9 mouse cellular contexts compared by ENCODE assay signal in the genomic region with DNA sequence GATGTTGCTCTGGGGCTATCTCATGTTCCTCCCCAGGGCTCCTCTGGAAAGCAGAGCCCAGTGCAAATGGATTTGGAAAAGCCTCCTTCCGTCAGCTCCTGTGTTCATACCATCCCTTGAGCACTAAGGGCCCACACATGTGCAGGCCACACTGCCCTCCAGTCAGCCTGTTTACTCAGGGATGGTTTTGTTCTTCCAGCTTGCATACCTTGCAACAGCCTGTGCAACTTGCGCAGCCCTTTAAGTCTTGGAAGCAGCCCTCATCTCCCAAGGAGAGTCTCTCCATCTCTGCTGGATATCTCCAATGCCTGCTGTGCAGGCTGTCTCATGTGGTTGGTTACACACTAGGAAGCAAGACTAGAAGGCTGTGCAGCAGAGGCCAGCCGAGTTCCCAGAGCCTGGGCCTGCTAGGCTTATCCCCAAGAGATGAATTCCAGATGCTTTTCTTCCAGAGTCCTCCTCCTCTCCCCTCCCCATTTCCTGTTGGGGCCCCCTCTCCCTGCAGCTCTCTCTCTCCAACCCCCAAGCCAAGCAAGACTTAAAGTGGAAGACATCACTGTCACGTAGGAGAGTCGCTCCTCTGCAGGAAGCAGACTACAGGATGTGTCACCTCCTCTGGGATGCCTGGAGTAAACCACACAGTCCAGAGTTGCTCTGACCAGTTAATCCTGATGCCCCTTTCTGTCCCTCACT. TPM values are rescaled to one million over a fixed set of nuclear protein-coding genes. Genes with fewer than 3 reads are reported as not detected.
DNase-seq lines count a peak whose midpoint lies in the region; ATAC-seq and TF ChIP-seq lines count a peak whose summit lies in the region.
"Had no signal": no experiment of that assay in that cellular context is flagged by ENCODE, and none has a peak within 500 bp of the region (broad histone marks: within the 10 kb centered on the region; RNA-seq: fewer than 3 reads in every experiment).

No protein-coding gene starts in this region.

- H3K4me2 ChIP-seq in forebrain, embryonic 15.5 days (replicated peaks), result no peak overlapping the region
- peak overlapping the region; percentile 15 for H3K4me2 ChIP-seq in intestine, embryonic 15.5 days (replicated peaks)
- no peak overlapping the region for H3K4me2 ChIP-seq in liver, postnatal 0 days (ENCODE audit: low read depth, low read length)

- peak; percentile 37 for DNase-seq in forebrain, embryonic 10.5 days (ENCODE audit: extremely low spot score, low spot score)
- DNase-seq in gastrocnemius, postnatal 25 days, result peak; percentile 52
- no peak for DNase-seq in liver, postnatal 0 days
- no peak for DNase-seq in cerebellum, postnatal 10 days
- DNase-seq in right cerebral cortex, postnatal 4 days, result no peak
- DNase-seq in cerebellum, adult 18-20 months, result no peak

- peaks cover 35% of the 10 kb centered on the region for H3K4me1 ChIP-seq in forebrain, embryonic 10.5 days
- no peaks in the 10 kb centered on the region for H3K4me1 ChIP-seq in forebrain, embryonic 15.5 days
- peaks cover 24% of the 10 kb centered on the region for H3K4me1 ChIP-seq in intestine, embryonic 15.5 days (replicated peaks)
- peaks cover 5% of the 10 kb centered on the region for H3K4me1 ChIP-seq in liver, postnatal 0 days (ENCODE audit: insufficient read depth)

- H3K9ac ChIP-seq in forebrain, embryonic 15.5 days (replicated peaks), result no peak overlapping the region
- H3K9ac ChIP-seq in intestine, embryonic 15.5 days, result no peak overlapping the region
- no peak overlapping the region for H3K9ac ChIP-seq in liver, postnatal 0 days (replicated peaks)

- no peaks in the 10 kb centered on the region for H3K9me3 ChIP-seq in forebrain, embryonic 10.5 days
- H3K9me3 ChIP-seq in forebrain, embryonic 15.5 days, result no peaks in the 10 kb centered on the region
- no peaks in the 10 kb centered on the region for H3K9me3 ChIP-seq in intestine, embryonic 15.5 days
- H3K9me3 ChIP-seq in liver, postnatal 0 days (ENCODE audit: low read length), result no peaks in the 10 kb centered on the region

- no peaks in the 10 kb centered on the region for H3K36me3 ChIP-seq in forebrain, embryonic 10.5 days (replicated peaks)
- H3K36me3 ChIP-seq in forebrain, embryonic 15.5 days, result no peaks in the 10 kb centered on the region
- no peaks in the 10 kb centered on the region for H3K36me3 ChIP-seq in intestine, embryonic 15.5 days
- no peaks in the 10 kb centered on the region for H3K36me3 ChIP-seq in liver, postnatal 0 days (replicated peaks; ENCODE audit: insufficient read depth, low read length)

- 49% methylated on average over 5 of the region's 5 CpGs for WGBS in forebrain, embryonic 10.5 days
- 60% methylated on average over 5 of the region's 5 CpGs for WGBS in forebrain, embryonic 15.5 days
- WGBS in intestine, embryonic 15.5 days, result 36% methylated on average over 5 of the region's 5 CpGs
- 60% methylated on average over 5 of the region's 5 CpGs for WGBS in liver, postnatal 0 days (ENCODE audit: insufficient replicate concordance)

- no peak for TF ChIP-seq CTCF in liver, postnatal 0 days (IDR thresholded peaks at IDR 0.05; ENCODE audit: low read depth)

- H3K27ac ChIP-seq in forebrain, embryonic 10.5 days, result peak overlapping the region; percentile 78
- H3K27ac ChIP-seq in forebrain, embryonic 15.5 days (replicated peaks), result no peak overlapping the region
- H3K27ac ChIP-seq in intestine, embryonic 15.5 days, result peak overlapping the region; percentile 93
- H3K27ac ChIP-seq in liver, postnatal 0 days (ENCODE audit: low read depth), result peak overlapping the region; percentile 48

- no peak overlapping the region for H3K4me3 ChIP-seq in forebrain, embryonic 10.5 days
- no peak overlapping the region for H3K4me3 ChIP-seq in forebrain, embryonic 15.5 days
- no peak overlapping the region for H3K4me3 ChIP-seq in intestine, embryonic 15.5 days (replicated peaks)
- H3K4me3 ChIP-seq in liver, postnatal 0 days (ENCODE audit: low read depth, low read length), result no peak overlapping the region

- H3K27me3 ChIP-seq in forebrain, embryonic 10.5 days (ENCODE audit: poor library complexity, severe bottlenecking), result no peaks in the 10 kb centered on the region
- no peaks in the 10 kb centered on the region for H3K27me3 ChIP-seq in forebrain, embryonic 15.5 days
- H3K27me3 ChIP-seq in intestine, embryonic 15.5 days (replicated peaks), result no peaks in the 10 kb centered on the region
- no peaks in the 10 kb centered on the region for H3K27me3 ChIP-seq in liver, postnatal 0 days (ENCODE audit: insufficient read depth, low read length)

- no peak; the same call in 1 of the 2 replicates for ATAC-seq in forebrain, embryonic 15.5 days (replicated peaks)
- peak; percentile 81 for ATAC-seq in intestine, embryonic 15.5 days
- peak; percentile 53 for ATAC-seq in liver, postnatal 0 days

- no peak for TF ChIP-seq EP300 in liver, postnatal 0 days (IDR thresholded peaks at IDR 0.05; ENCODE audit: low read depth)

RNA-seq across cellular contexts. Expression of a gene that starts 47.2 kb away (rescaled TPM):
- polyA plus RNA-seq in forebrain, embryonic 10.5 days (2016; fragmentation: Nextera tagmentation; extraction: Ambion mirVana), result 0.21 and 0.43 TPM in 2 replicates
- 0.08 TPM in 1 of 2 replicates, not detected in the other for polyA plus RNA-seq in forebrain, embryonic 15.5 days (2015; fragmentation: Nextera tagmentation; extraction: Ambion mirVana)
- total RNA-seq in gastrocnemius, postnatal 25 days (2021), result not detected
- polyA plus RNA-seq in intestine, embryonic 15.5 days (2015; fragmentation: Nextera tagmentation; extraction: Ambion mirVana), result 5.8 and 6.1 TPM in 2 replicates
- 1.8 and 3.9 TPM in 2 replicates for polyA plus RNA-seq in liver, postnatal 0 days (2015; fragmentation: Nextera tagmentation; extraction: Ambion mirVana)
- total RNA-seq: common myeloid progenitor, adult 5-6 weeks had no signal

Comparison
In these comparisons a context has a peak if more than half of its experiments do, and no peak if none do; other contexts are left out.
1. DNase-seq: peak in forebrain, embryonic 10.5 days (single experiment) and gastrocnemius, postnatal 25 days (single experiment); none in liver, postnatal 0 days (single experiment), cerebellum, postnatal 10 days (0 of 2), right cerebral cortex, postnatal 4 days (single experiment) and cerebellum, adult 18-20 months (0 of 2).